Mouse (Mus musculus) intestine, postnatal 0 days (tissue): Measurements from ENCODE around the gene Wsb2. TPM values are rescaled to one million over a fixed set of nuclear protein-coding genes. Genes with fewer than 3 reads are reported as not detected.
"Not testable (repeated sequence)": the region's sequence is repeated elsewhere in the genome, so short reads cannot be mapped to it uniquely, and the experiment has no call there.

ENCODE experiments used
- ATAC-seq: fragments of 200-750 bp; cut with Nextera tagmentation; 2 replicates; pipeline ENCODE4 v1.8.0; 2017; ENCODE audit warnings: mild to moderate bottlenecking, moderate TSS enrichment, moderate library complexity
- H3K27ac ChIP-seq: fragments of 300-500 bp; sonication (generic); 2 replicates; pipeline ENCODE4 v1.5.1; 2014; ENCODE audit warnings: mild to moderate bottlenecking, low read depth, low read length, moderate library complexity
- H3K27me3 ChIP-seq: fragments of 300-500 bp; sonication (generic); replicated peaks from 2 replicates; pipeline ENCODE4 v1.6.1; 2014; ENCODE audit warnings: low read length, mixed read lengths; ENCODE audit not compliant: control insufficient read depth, insufficient read depth
- H3K36me3 ChIP-seq: fragments of 300-500 bp; sonication (generic); 2 replicates; pipeline ENCODE4 v1.6.1; 2014; ENCODE audit warnings: mild to moderate bottlenecking, moderate library complexity; ENCODE audit not compliant: control insufficient read depth, insufficient read depth
- H3K4me1 ChIP-seq: fragments of 300-500 bp; sonication (generic); replicated peaks from 2 replicates; pipeline ENCODE4 v1.6.1; 2014; ENCODE audit warnings: antibody characterized with exemption, low read length, mixed read lengths; ENCODE audit not compliant: control insufficient read depth, insufficient read depth
- H3K4me2 ChIP-seq: fragments of 300-500 bp; sonication (generic); replicated peaks from 2 replicates; pipeline ENCODE4 v1.6.1; 2014; ENCODE audit warnings: low read depth, mild to moderate bottlenecking, moderate library complexity
- H3K4me3 ChIP-seq: fragments of 300-500 bp; sonication (generic); 2 replicates; pipeline ENCODE4 v1.5.1; 2014; ENCODE audit warnings: low read depth, low read length
- H3K9ac ChIP-seq: fragments of 300-500 bp; sonication (generic); 2 replicates; pipeline ENCODE4 v1.6.1; 2014; ENCODE audit warnings: mild to moderate bottlenecking, low read depth, low read length
- H3K9me3 ChIP-seq: fragments of 300-500 bp; sonication (generic); 2 replicates; pipeline ENCODE4 v1.6.1; 2016; ENCODE audit warnings: mixed run types; ENCODE audit not compliant: control insufficient read depth
- CTCF ChIP-seq: sonication (generic); IDR thresholded peaks from 2 replicates; pipeline ENCODE4 v1.5.1; 2016; ENCODE audit warnings: low read depth, mild to moderate bottlenecking, control low read depth, antibody characterized with exemption, moderate library complexity
- WGBS: fragments of 180-500 bp; shearing (Covaris S2); extraction: QIAGEN DNeasy Blood & Tissue Kit; methylation state at CpG from one replicate; pipeline ENCODE4 v1.1.7; 2014; 5-methylcytosine and 5-hydroxymethylcytosine counted together
- polyA plus RNA-seq: library from polyadenylated mRNA; unstranded; fragments of >200 nt; fragmentation: Nextera tagmentation; extraction: Ambion mirVana; gene quantifications from 2 replicates; pipeline ENCODE4 v1.2.1, GENCODE M21; 2015

Gene Wsb2
- polyA plus RNA-seq, 1 experiment from 2014 or later = 125 TPM

GRCm38 (mm10) chr5:117323751-117324150, 33.4 kb upstream of the Wsb2 start:
- no peak overlapping the region for H3K27ac ChIP-seq
- TF ChIP-seq CTCF = no peak
- ATAC-seq = no peak
- WGBS = 87% methylated on average over 9 of the region's 9 CpGs
- no peaks in the 10 kb centered on the region for H3K27me3 ChIP-seq
- H3K9ac ChIP-seq = no peak overlapping the region
- H3K4me2 ChIP-seq = no peak overlapping the region
- H3K36me3 ChIP-seq = peaks cover 15% of the 10 kb centered on the region; the same call in 1 of the 2 replicates
- H3K4me1 ChIP-seq = 0 out of 2 replicates have a peak, but pooled peaks cover 3% of the 10 kb centered on the region
- H3K9me3 ChIP-seq = no peaks in the 10 kb centered on the region
- H3K4me3 ChIP-seq = no peak overlapping the region

DNA sequence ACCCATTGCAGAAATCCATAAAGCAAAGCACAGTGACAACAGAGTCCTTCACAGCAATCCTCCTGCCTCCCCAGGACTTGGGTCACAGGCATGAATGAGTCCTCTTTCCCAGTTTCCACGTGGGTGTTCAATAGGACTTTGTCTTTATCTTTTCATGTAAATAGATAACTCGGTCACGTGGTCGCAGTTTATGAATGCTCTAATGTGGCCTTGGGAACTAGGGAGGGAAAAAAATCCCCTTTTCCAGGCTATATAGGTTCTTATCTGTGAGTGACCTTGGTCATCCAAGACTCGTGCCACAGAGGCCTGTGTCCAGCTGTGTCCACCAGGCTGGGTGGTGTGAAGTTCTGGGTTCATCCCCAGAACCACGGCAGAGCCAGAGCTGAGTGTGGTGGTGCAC, 30.7 kb upstream of the Wsb2 start:
- 33% methylated on average over 6 of the region's 6 CpGs for WGBS
- H3K4me2 ChIP-seq = no peak overlapping the region
- no peaks in the 10 kb centered on the region for H3K4me1 ChIP-seq
- H3K9me3 ChIP-seq = no peaks in the 10 kb centered on the region
- TF ChIP-seq CTCF = no peak
- no peak overlapping the region for H3K4me3 ChIP-seq
- H3K27ac ChIP-seq = peak overlapping the region; percentile 28; the same call in 1 of the 2 replicates
- ATAC-seq = peak; percentile 69
- H3K36me3 ChIP-seq = peaks cover 15% of the 10 kb centered on the region; the same call in 1 of the 2 replicates
- no peaks in the 10 kb centered on the region for H3K27me3 ChIP-seq
- H3K9ac ChIP-seq = no peak overlapping the region

GRCm38 (mm10) chr5:117330457-117330856, 26.6 kb upstream of the Wsb2 start:
- Histone ChIP-seq H3K9ac (no peak overlapping the region), H3K4me1 (no peaks in the 10 kb centered on the region), H3K4me2 (no peak overlapping the region), H3K27ac (no peak overlapping the region), H3K4me3 (no peak overlapping the region), H3K36me3 (peaks cover 7% of the 10 kb centered on the region; the same call in 1 of the 2 replicates), H3K27me3 (no peaks in the 10 kb centered on the region), H3K9me3 (no peaks in the 10 kb centered on the region)
- 52% methylated on average over 7 of the region's 7 CpGs for WGBS
- TF ChIP-seq CTCF = no peak
- peak; percentile 62 for ATAC-seq

DNA sequence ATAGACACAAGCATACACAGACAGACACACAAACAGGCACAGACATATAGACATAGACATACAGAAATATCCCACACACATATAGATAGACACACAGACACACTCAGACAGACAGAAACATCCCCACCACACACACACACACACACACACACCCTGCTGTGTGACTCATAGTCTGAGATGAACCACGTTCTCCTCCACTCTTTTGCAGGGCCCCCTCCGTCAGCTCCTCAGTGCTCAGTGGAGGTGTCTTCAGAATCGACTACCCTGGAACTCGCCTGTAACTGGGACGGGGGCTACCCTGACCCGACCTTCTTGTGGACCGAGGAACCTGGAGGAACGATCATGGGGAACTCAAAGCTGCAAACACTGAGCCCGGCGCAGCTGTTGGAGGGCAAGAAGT, 19.1 kb upstream of the Wsb2 start:
- TF ChIP-seq CTCF = no peak
- H3K4me3 ChIP-seq = no peak overlapping the region
- H3K27me3 ChIP-seq = no peaks in the 10 kb centered on the region
- no peaks in the 10 kb centered on the region for H3K9me3 ChIP-seq
- no peak overlapping the region for H3K27ac ChIP-seq
- no peaks in the 10 kb centered on the region for H3K4me1 ChIP-seq
- WGBS = 92% methylated on average over 10 of the region's 10 CpGs
- no peak for ATAC-seq
- H3K4me2 ChIP-seq = no peak overlapping the region
- peaks cover 52% of the 10 kb centered on the region for H3K36me3 ChIP-seq
- H3K9ac ChIP-seq = no peak overlapping the region

DNA sequence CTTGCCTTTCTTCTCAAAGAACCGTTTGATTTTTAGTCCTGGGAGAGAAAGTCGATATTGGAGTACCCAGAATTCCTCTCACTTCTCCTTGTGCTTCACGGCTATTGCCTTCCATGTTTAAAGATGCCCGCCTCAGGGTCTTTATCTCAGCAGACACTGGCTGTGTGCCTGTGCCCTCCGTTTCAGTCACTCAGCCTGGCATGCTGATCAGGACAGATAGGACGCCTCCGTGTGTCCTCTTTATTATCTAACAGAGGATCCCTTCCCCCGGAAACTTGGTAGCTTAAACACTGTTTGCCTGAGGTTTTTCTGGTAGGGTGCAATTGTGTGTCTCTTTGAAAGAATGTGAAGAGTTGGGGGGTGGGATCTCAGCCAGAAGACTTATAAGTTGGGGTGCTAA, 18.6 kb upstream of the Wsb2 start:
- Histone ChIP-seq H3K9me3 (no peaks in the 10 kb centered on the region), H3K4me2 (no peak overlapping the region), H3K27me3 (no peaks in the 10 kb centered on the region), H3K4me3 (no peak overlapping the region), H3K9ac (no peak overlapping the region), H3K36me3 (peaks cover 52% of the 10 kb centered on the region), H3K27ac (no peak overlapping the region), H3K4me1 (no peaks in the 10 kb centered on the region)
- TF ChIP-seq CTCF = no peak
- ATAC-seq = no peak
- WGBS = 84% methylated on average over 8 of the region's 8 CpGs

- H3K9ac ChIP-seq = no peak overlapping the region
- no peak for TF ChIP-seq CTCF
- 86% methylated on average over 6 of the region's 6 CpGs for WGBS
These were observed 17.0 kb upstream of the Wsb2 start for GRCm38 (mm10) chr5:117340081-117340480.

GRCm38 (mm10) chr5:117341896-117342295, 15.2 kb upstream of the Wsb2 start:
- no peaks in the 10 kb centered on the region for H3K27me3 ChIP-seq
- no peak overlapping the region for H3K4me2 ChIP-seq
- H3K27ac ChIP-seq = no peak overlapping the region
- H3K4me3 ChIP-seq = no peak overlapping the region
- no peaks in the 10 kb centered on the region for H3K9me3 ChIP-seq
- TF ChIP-seq CTCF = no peak
- H3K9ac ChIP-seq = no peak overlapping the region
- no peak for ATAC-seq
- peaks cover 41% of the 10 kb centered on the region for H3K36me3 ChIP-seq
- 80% methylated on average over 6 of the region's 6 CpGs for WGBS
- H3K4me1 ChIP-seq = no peaks in the 10 kb centered on the region

More at GRCm38 (mm10) chr5:117340081-117340480, 17.0 kb upstream of the Wsb2 start:
- no peaks in the 10 kb centered on the region for H3K4me1 ChIP-seq
- no peaks in the 10 kb centered on the region for H3K27me3 ChIP-seq
- peaks cover 55% of the 10 kb centered on the region for H3K36me3 ChIP-seq
- no peak overlapping the region for H3K27ac ChIP-seq
- ATAC-seq = no peak
- no peak overlapping the region for H3K4me2 ChIP-seq
- no peak overlapping the region for H3K4me3 ChIP-seq
- H3K9me3 ChIP-seq = no peaks in the 10 kb centered on the region

DNA sequence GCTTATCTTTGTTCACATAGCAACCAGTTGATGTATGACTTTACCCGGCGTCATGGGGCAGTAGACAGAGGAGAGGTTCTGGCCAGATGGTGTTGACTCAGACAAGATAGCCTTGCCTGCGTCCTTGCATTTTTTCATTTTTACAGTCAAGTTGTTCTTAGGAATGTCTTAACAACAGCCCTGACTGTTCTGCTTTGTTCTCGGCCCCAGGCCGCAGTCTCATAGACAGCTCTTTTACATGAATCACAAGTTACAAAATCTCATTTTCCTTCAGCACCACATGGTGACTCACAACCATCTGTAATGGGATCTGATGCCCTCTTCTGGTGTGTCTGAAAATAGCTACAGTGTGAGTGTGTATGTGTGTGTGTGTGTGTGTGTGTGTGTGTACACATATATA, 12.6 kb upstream of the Wsb2 start:
- WGBS = 85% methylated on average over 5 of the region's 5 CpGs
- ATAC-seq, H3K27me3 ChIP-seq, H3K9me3 ChIP-seq, H3K4me3 ChIP-seq, H3K4me1 ChIP-seq, H3K9ac ChIP-seq, H3K27ac ChIP-seq, H3K4me2 ChIP-seq: not testable (repeated sequence)
- peaks cover 24% of the 10 kb centered on the region; the same call in 1 of the 2 replicates for H3K36me3 ChIP-seq
